Mouse (Mus musculus) embryonic facial prominence, embryonic 11.5 days (tissue): ENCODE measurements around the gene Gm17783. TPM values are rescaled to one million over a fixed set of nuclear protein-coding genes. Genes with fewer than 3 reads are reported as not detected.

Experiments
- ATAC-seq: fragments of 200-750 bp; cut with Nextera tagmentation; replicated peaks from 2 replicates; pipeline ENCODE4 v1.8.0; 2017; ENCODE audit warnings: low read depth; ENCODE audit not compliant: insufficient number of reproducible peaks, low FRiP score, low TSS enrichment
- DNase-seq: peaks from one replicate; pipeline ENCODE4 v3.0.0-alpha.2; 2015; ENCODE audit warnings: low spot score
- H3K27ac ChIP-seq: fragments of 300-500 bp; sonication (generic); replicated peaks from 2 replicates; pipeline ENCODE4 v1.5.1; 2014; ENCODE audit warnings: mild to moderate bottlenecking, low read depth, low read length, control low read depth
- H3K27me3 ChIP-seq: fragments of 300-500 bp; sonication (generic); 2 replicates; pipeline ENCODE4 v1.6.1; 2014; ENCODE audit warnings: mild to moderate bottlenecking, low read length, moderate library complexity, mixed read lengths; ENCODE audit not compliant: control insufficient read depth, insufficient read depth
- H3K36me3 ChIP-seq: fragments of 300-500 bp; sonication (generic); replicated peaks from 2 replicates; pipeline ENCODE4 v1.6.1; 2014; ENCODE audit warnings: low read depth, mild to moderate bottlenecking, low read length, moderate library complexity, mixed read lengths; ENCODE audit not compliant: control insufficient read depth, insufficient read depth
- H3K4me1 ChIP-seq: fragments of 300-500 bp; sonication (generic); 2 replicates; pipeline ENCODE4 v1.6.1; 2014; ENCODE audit warnings: low read length, mixed read lengths; ENCODE audit not compliant: control insufficient read depth, insufficient read depth
- H3K4me2 ChIP-seq: fragments of 300-500 bp; sonication (generic); 2 replicates; pipeline ENCODE4 v1.6.1; 2014; ENCODE audit warnings: low read depth, mild to moderate bottlenecking, control low read depth, low read length, moderate library complexity
- H3K4me3 ChIP-seq: fragments of 300-500 bp; sonication (generic); 2 replicates; pipeline ENCODE4 v1.5.1; 2014; ENCODE audit warnings: low read depth, low read length, control low read depth
- H3K9ac ChIP-seq: fragments of 300-500 bp; sonication (generic); replicated peaks from 2 replicates; pipeline ENCODE4 v1.6.1; 2014; ENCODE audit warnings: mild to moderate bottlenecking, control low read depth, low read length
- H3K9me3 ChIP-seq: fragments of 300-500 bp; sonication (generic); replicated peaks from 2 replicates; pipeline ENCODE4 v1.6.1; 2016; ENCODE audit warnings: mild to moderate bottlenecking, low read length, inconsistent platforms, mixed read lengths; ENCODE audit not compliant: control insufficient read depth
- WGBS: fragments of 180-500 bp; shearing (Covaris S2); extraction: QIAGEN DNeasy Blood & Tissue Kit; methylation state at CpG from one replicate; pipeline ENCODE4 v1.1.7; 2014; 5-methylcytosine and 5-hydroxymethylcytosine counted together
- polyA plus RNA-seq: library from polyadenylated mRNA; unstranded; fragments of >200 nt; fragmentation: Nextera tagmentation; extraction: Ambion mirVana; gene quantifications from 2 replicates; pipeline ENCODE4 v1.2.1, GENCODE M21; 2014

Gm17783 gene
- not detected in 2 replicates for polyA plus RNA-seq

GRCm38 (mm10) chr16:45531950-45532349, at the start of gene Gm17783:
Gene Gm17783, minus strand, starts transcription at chr16:45532050.
- H3K27ac ChIP-seq: no peak within 1 kb of the TSS
- no peaks in the 10 kb centered on the region for H3K36me3 ChIP-seq
- no peak within 1 kb of the TSS for H3K4me3 ChIP-seq
- no peak for DNase-seq
- ATAC-seq: no peak
- H3K9me3 ChIP-seq: no peaks in the 10 kb centered on the region
- no peak within 1 kb of the TSS for H3K4me2 ChIP-seq
- WGBS: 82% methylated on average over 4 of the region's 4 CpGs
- H3K4me1 ChIP-seq: no peaks in the 10 kb centered on the region
- no peaks in the 10 kb centered on the region for H3K27me3 ChIP-seq
- H3K9ac ChIP-seq: no peak within 1 kb of the TSS

- H3K27ac ChIP-seq: no peak overlapping the region
- no peak overlapping the region for H3K9ac ChIP-seq
- H3K36me3 ChIP-seq: no peaks in the 10 kb centered on the region
- WGBS: 64% methylated on average over 12 of the region's 12 CpGs
- DNase-seq: no peak
- no peak overlapping the region for H3K4me2 ChIP-seq
- no peak overlapping the region for H3K4me3 ChIP-seq
- H3K9me3 ChIP-seq: no peaks in the 10 kb centered on the region
- ATAC-seq: no peak
- H3K4me1 ChIP-seq: no peaks in the 10 kb centered on the region
- no peaks in the 10 kb centered on the region for H3K27me3 ChIP-seq
These were observed 48.0 kb upstream of the Gm17783 start for GRCm38 (mm10) chr16:45579883-45580282.

- H3K4me1 ChIP-seq: no peaks in the 10 kb centered on the region
- H3K4me2 ChIP-seq: no peak overlapping the region
- no peaks in the 10 kb centered on the region for H3K9me3 ChIP-seq
- no peak for DNase-seq
- no peak overlapping the region for H3K9ac ChIP-seq
- H3K27ac ChIP-seq: no peak overlapping the region
- WGBS: 93% methylated on average over 3 of the region's 3 CpGs
- ATAC-seq: no peak
- H3K36me3 ChIP-seq: no peaks in the 10 kb centered on the region
- H3K27me3 ChIP-seq: no peaks in the 10 kb centered on the region
- H3K4me3 ChIP-seq: no peak overlapping the region
These were observed 40.5 kb upstream of the Gm17783 start for GRCm38 (mm10) chr16:45572307-45572706.

- no peak overlapping the region for H3K4me2 ChIP-seq
These were observed 29.9 kb upstream of the Gm17783 start for GRCm38 (mm10) chr16:45561747-45562146.

GRCm38 (mm10) chr16:45551579-45551978, 19.7 kb upstream of the Gm17783 start:
- Histone ChIP-seq H3K36me3 (no peaks in the 10 kb centered on the region), H3K4me2 (no peak overlapping the region), H3K27me3 (no peaks in the 10 kb centered on the region), H3K27ac (no peak overlapping the region), H3K9me3 (no peaks in the 10 kb centered on the region), H3K4me1 (no peaks in the 10 kb centered on the region), H3K9ac (no peak overlapping the region), H3K4me3 (no peak overlapping the region)
- no peak for ATAC-seq
- DNase-seq: no peak
- 77% methylated on average over 2 of the region's 2 CpGs for WGBS

More at GRCm38 (mm10) chr16:45561747-45562146, 29.9 kb upstream of the Gm17783 start:
- ATAC-seq (no peak), DNase-seq (no peak)
- WGBS: 67% methylated on average over 3 of the region's 3 CpGs
- H3K27ac ChIP-seq: no peak overlapping the region
- H3K9me3 ChIP-seq: no peaks in the 10 kb centered on the region
- H3K36me3 ChIP-seq: no peaks in the 10 kb centered on the region
- H3K4me3 ChIP-seq: no peak overlapping the region
- H3K9ac ChIP-seq: no peak overlapping the region
- no peaks in the 10 kb centered on the region for H3K4me1 ChIP-seq
- H3K27me3 ChIP-seq: no peaks in the 10 kb centered on the region

- Histone ChIP-seq H3K27ac (no peak overlapping the region), H3K9ac (no peak overlapping the region), H3K27me3 (no peaks in the 10 kb centered on the region), H3K4me1 (no peaks in the 10 kb centered on the region), H3K36me3 (no peaks in the 10 kb centered on the region), H3K4me3 (no peak overlapping the region), H3K9me3 (no peaks in the 10 kb centered on the region), H3K4me2 (no peak overlapping the region)
- no peak for ATAC-seq
- DNase-seq: no peak
These were observed 16.1 kb upstream of the Gm17783 start for GRCm38 (mm10) chr16:45547982-45548381.

GRCm38 (mm10) chr16:45544341-45544740, 12.5 kb upstream of the Gm17783 start:
- Histone ChIP-seq H3K36me3 (no peaks in the 10 kb centered on the region), H3K27ac (no peak overlapping the region), H3K9ac (no peak overlapping the region), H3K27me3 (no peaks in the 10 kb centered on the region), H3K4me1 (no peaks in the 10 kb centered on the region), H3K9me3 (no peaks in the 10 kb centered on the region), H3K4me3 (no peak overlapping the region), H3K4me2 (no peak overlapping the region)
- DNase-seq (no peak), ATAC-seq (no peak)
- WGBS: 69% methylated on average over 3 of the region's 3 CpGs

- Histone ChIP-seq H3K27me3 (no peaks in the 10 kb centered on the region), H3K9ac (no peak overlapping the region), H3K36me3 (no peaks in the 10 kb centered on the region), H3K4me2 (no peak overlapping the region), H3K4me3 (no peak overlapping the region), H3K4me1 (no peaks in the 10 kb centered on the region), H3K27ac (no peak overlapping the region), H3K9me3 (no peaks in the 10 kb centered on the region)
- ATAC-seq (no peak), DNase-seq (no peak)
These were observed 10.3 kb upstream of the Gm17783 start for GRCm38 (mm10) chr16:45542108-45542507.
